Mouse (Mus musculus): Measurements from ENCODE around the gene Pax2.

- TF ChIP-seq CTCF (IDR thresholded peaks at IDR 0.05; ENCODE audit: insufficient read depth, low read depth, low read length) = no peak
- no peak for TF ChIP-seq POLR2A (IDR thresholded peaks at IDR 0.05; ENCODE audit: insufficient read depth, low read depth, low read length)
Measured at GRCm38 (mm10) chr19:44868766-44869165, 112.9 kb downstream of the Pax2 start.
